Mouse (Mus musculus): Measurements from ENCODE around the gene Pdia5. TPM values are rescaled to one million over a fixed set of nuclear protein-coding genes. Genes with fewer than 3 reads are reported as not detected.

Gene Pdia5
- total and polyA plus RNA-seq, 3 experiments = not detected

DNA sequence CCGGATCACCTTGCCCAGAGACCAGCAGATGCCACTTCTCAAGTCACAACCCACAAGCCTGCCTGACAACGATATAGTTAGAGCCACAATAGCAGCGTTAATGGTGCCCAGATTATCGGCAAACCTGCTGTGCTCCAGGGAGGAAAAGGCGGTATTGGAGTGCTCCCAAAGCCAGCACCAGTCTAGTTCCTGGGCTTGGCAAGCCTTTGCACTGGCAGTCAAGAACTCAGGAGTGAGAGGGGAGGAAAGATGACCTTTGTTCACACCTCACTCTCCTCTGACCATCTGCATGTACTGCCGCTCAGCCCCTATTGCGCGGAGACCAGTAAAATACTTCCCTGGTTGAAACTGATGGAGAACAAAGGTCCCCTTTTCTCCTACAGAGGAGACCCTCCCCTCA, 19.7 kb downstream of the Pdia5 start:
- no peaks in the 10 kb centered on the region for H3K4me1 ChIP-seq (ENCODE audit: control insufficient read depth in 1 of 2, insufficient read depth in 2 of 2, low read length in 2 of 2)
- DNase-seq (ENCODE audit: low read depth, low spot score) = no peak
- no peak overlapping the region for H3K4me3 ChIP-seq (ENCODE audit: control insufficient read depth in 1 of 2, insufficient read depth in 1 of 2, low read depth in 2 of 2, low read length in 2 of 2)
- no peak overlapping the region for H3K9ac ChIP-seq (ENCODE audit: control insufficient read depth, low read depth, low read length, poor library complexity, severe bottlenecking)
- no peak overlapping the region for H3K27ac ChIP-seq (ENCODE audit: control insufficient read depth, low read depth, low read length)
- H3K27me3 ChIP-seq (ENCODE audit: control insufficient read depth in 1 of 2, insufficient read depth in 2 of 2, low read length in 2 of 2) = no peaks in the 10 kb centered on the region
- TF ChIP-seq ZKSCAN1 (IDR thresholded peaks at IDR 0.05; ENCODE audit: low read depth, low read length) = no peak
- no peak for TF ChIP-seq KAT2A (conservative IDR thresholded peaks at IDR 0.05; ENCODE audit: low read depth, low read length)
- TF ChIP-seq MAX (IDR thresholded peaks at IDR 0.05; ENCODE audit: low read length) = no peak
- no peak for TF ChIP-seq NELFE (IDR thresholded peaks at IDR 0.05; ENCODE audit: low read depth, low read length)
- TF ChIP-seq RCOR1 (IDR thresholded peaks at IDR 0.05; ENCODE audit: low read depth, low read length) = no peak
- no peak for TF ChIP-seq E2F4 (IDR thresholded peaks at IDR 0.05; ENCODE audit: borderline replicate concordance, low read depth, low read length)
- no peak for TF ChIP-seq CHD1 (IDR thresholded peaks at IDR 0.05; ENCODE audit: low read depth, low read length)
- TF ChIP-seq MAFK (IDR thresholded peaks at IDR 0.05; ENCODE audit: borderline replicate concordance, low read depth, low read length) = no peak
- no peak for TF ChIP-seq RAD21 (IDR thresholded peaks at IDR 0.05; ENCODE audit: low read depth, low read length)
- H3K36me3 ChIP-seq (ENCODE audit: control insufficient read depth in 1 of 2, insufficient read depth in 2 of 2, low read length in 2 of 2) = no peaks in the 10 kb centered on the region
- H3K9me3 ChIP-seq (replicated peaks; ENCODE audit: insufficient read depth, low read length) = no peaks in the 10 kb centered on the region
- H3K79me2 ChIP-seq (ENCODE audit: control insufficient read depth, insufficient read depth, low read length, poor library complexity) = no peaks in the 10 kb centered on the region

- Histone ChIP-seq H3K4me1 (ENCODE audit: control insufficient read depth in 1 of 2, insufficient read depth in 2 of 2, low read length in 2 of 2) (no peaks in the 10 kb centered on the region), H3K27me3 (ENCODE audit: control insufficient read depth in 1 of 2, insufficient read depth in 2 of 2, low read length in 2 of 2) (no peaks in the 10 kb centered on the region), H3K27ac (ENCODE audit: control insufficient read depth, low read depth, low read length) (no peak overlapping the region), H3K9ac (ENCODE audit: control insufficient read depth, low read depth, low read length, poor library complexity, severe bottlenecking) (no peak overlapping the region), H3K9me3 (replicated peaks; ENCODE audit: insufficient read depth, low read length) (no peaks in the 10 kb centered on the region), H3K4me3 (ENCODE audit: control insufficient read depth in 1 of 2, insufficient read depth in 1 of 2, low read depth in 2 of 2, low read length in 2 of 2) (no peak overlapping the region), H3K36me3 (ENCODE audit: control insufficient read depth in 1 of 2, insufficient read depth in 2 of 2, low read length in 2 of 2) (no peaks in the 10 kb centered on the region), H3K79me2 (ENCODE audit: control insufficient read depth, insufficient read depth, low read length, poor library complexity) (no peaks in the 10 kb centered on the region)
- TF ChIP-seq TBP (IDR thresholded peaks at IDR 0.05; ENCODE audit: low read depth, low read length) (no peak), POLR2AphosphoS5 (IDR thresholded peaks at IDR 0.05; ENCODE audit: borderline replicate concordance, low read depth, low read length) (no peak), JUND (IDR thresholded peaks at IDR 0.05; ENCODE audit: low read depth, low read length) (no peak), UBTF (IDR thresholded peaks at IDR 0.05; ENCODE audit: borderline replicate concordance, insufficient read depth, low read depth, low read length) (no peak), MEF2A (IDR thresholded peaks at IDR 0.05; ENCODE audit: extremely low read depth, insufficient replicate concordance, low read depth, low read length, poor library complexity, severe bottlenecking) (no peak), MYC (IDR thresholded peaks at IDR 0.05; ENCODE audit: low read depth, low read length) (no peak), TAL1 (IDR thresholded peaks at IDR 0.05; ENCODE audit: low read length) (no peak), ETS1 (IDR thresholded peaks at IDR 0.05; ENCODE audit: low read depth, low read length) (no peak), SIN3A (IDR thresholded peaks at IDR 0.05; ENCODE audit: low read length) (no peak), TCF12 (IDR thresholded peaks at IDR 0.05; ENCODE audit: low read depth, low read length) (no peak), HCFC1 (IDR thresholded peaks at IDR 0.05; ENCODE audit: low read depth, low read length) (no peak), ZC3H11A (IDR thresholded peaks at IDR 0.05; ENCODE audit: low read depth, low read length) (no peak), RCOR1 (IDR thresholded peaks at IDR 0.05; ENCODE audit: low read depth, low read length) (no peak), MAFK (IDR thresholded peaks at IDR 0.05; ENCODE audit: borderline replicate concordance, low read depth, low read length) (no peak)
- DNase-seq (ENCODE audit: low read depth, low spot score) = no peak
Measured at GRCm38 (mm10) chr16:35470096-35470495, 20.6 kb downstream of the Pdia5 start.

Data from MEL (cell line).